Mouse (Mus musculus) heart, embryonic 16.5 days (tissue): ENCODE data around the gene Pde4a. TPM values are rescaled to one million over a fixed set of nuclear protein-coding genes. Genes with fewer than 3 reads are reported as not detected.

Experiments
- ATAC-seq: fragments of 200-750 bp; cut with Nextera tagmentation; replicated peaks from 2 replicates; pipeline ENCODE4 v1.8.0; 2017; ENCODE audit warnings: moderate number of reproducible peaks; ENCODE audit not compliant: insufficient read depth, low FRiP score; ENCODE audit errors: extremely low read depth
- H3K27ac ChIP-seq: fragments of 300-500 bp; sonication (generic); 2 replicates; pipeline ENCODE4 v1.5.1; 2014; ENCODE audit warnings: mild to moderate bottlenecking, low read length, control low read depth, moderate library complexity
- H3K27me3 ChIP-seq: fragments of 300-500 bp; sonication (generic); 2 replicates; pipeline ENCODE4 v1.6.1; 2014; ENCODE audit warnings: low read length, mixed read lengths; ENCODE audit not compliant: control insufficient read depth, insufficient read depth
- H3K36me3 ChIP-seq: fragments of 300-500 bp; sonication (generic); 2 replicates; pipeline ENCODE4 v1.6.1; 2014; ENCODE audit not compliant: control insufficient read depth, insufficient read depth
- H3K4me1 ChIP-seq: fragments of 300-500 bp; sonication (generic); 2 replicates; pipeline ENCODE4 v1.6.1; 2014; ENCODE audit warnings: low read length, mixed read lengths; ENCODE audit not compliant: control insufficient read depth, insufficient read depth
- H3K4me2 ChIP-seq: fragments of 300-500 bp; sonication (generic); 2 replicates; pipeline ENCODE4 v1.6.1; 2014; ENCODE audit warnings: low read depth, mild to moderate bottlenecking, control low read depth, low read length
- H3K4me3 ChIP-seq: fragments of 300-500 bp; sonication (generic); 2 replicates; pipeline ENCODE4 v1.5.1; 2014; ENCODE audit warnings: mild to moderate bottlenecking, control low read depth, low read length
- H3K9ac ChIP-seq: fragments of 300-500 bp; sonication (generic); 2 replicates; pipeline ENCODE4 v1.6.1; 2014; ENCODE audit warnings: low read length, control low read depth
- H3K9me3 ChIP-seq: fragments of 300-500 bp; sonication (generic); replicated peaks from 2 replicates; pipeline ENCODE4 v1.6.1; 2016; ENCODE audit warnings: low read length; ENCODE audit not compliant: control insufficient read depth
- WGBS: fragments of 180-500 bp; shearing (Covaris S2); extraction: QIAGEN DNeasy Blood & Tissue Kit; methylation state at CpG from one replicate; pipeline ENCODE4 v1.1.7; 2014; 5-methylcytosine and 5-hydroxymethylcytosine counted together
- polyA plus RNA-seq: library from polyadenylated mRNA; unstranded; fragments of >200 nt; fragmentation: Nextera tagmentation; extraction: Ambion mirVana; gene quantifications from 2 replicates; pipeline ENCODE4 v1.2.1, GENCODE M21; 2015

The Pde4a gene
- polyA plus RNA-seq, 1 experiment from 2014 or later, result 15.0 TPM

GRCm38 (mm10) chr9:21161209-21161909, 4.2 kb upstream of the Pde4a start:
- Histone ChIP-seq H3K4me3 (peak overlapping the region; percentile 78), H3K27me3 (peaks cover 32% of the 10 kb centered on the region), H3K9me3 (0 out of 2 replicates have a peak, but pooled peaks cover 4% of the 10 kb centered on the region), H3K4me2 (peak overlapping the region; percentile 90), H3K36me3 (no peaks in the 10 kb centered on the region), H3K9ac (peak overlapping the region; percentile 84), H3K4me1 (peaks cover 20% of the 10 kb centered on the region), H3K27ac (no peak overlapping the region)
- WGBS, result 1% methylated on average over 52 of the region's 52 CpGs
- peak; percentile 56; the same call in 1 of the 2 replicates for ATAC-seq

- Histone ChIP-seq H3K9ac (no peak overlapping the region), H3K4me3 (no peak overlapping the region)
These were observed 2.1 kb upstream of the Pde4a start for GRCm38 (mm10) chr9:21163086-21164050.

GRCm38 (mm10) chr9:21164072-21164471, 1.4 kb upstream of the Pde4a start:
- ATAC-seq, result no peak
- Histone ChIP-seq H3K9ac (peak overlapping the region; percentile 39), H3K36me3 (no peaks in the 10 kb centered on the region), H3K4me2 (peak overlapping the region; percentile 86), H3K9me3 (no peaks in the 10 kb centered on the region), H3K27ac (no peak overlapping the region), H3K4me3 (peak overlapping the region; percentile 41), H3K27me3 (peaks cover 38% of the 10 kb centered on the region), H3K4me1 (peaks cover 42% of the 10 kb centered on the region)
- 1% methylated on average over 26 of the region's 26 CpGs for WGBS

More at GRCm38 (mm10) chr9:21163086-21164050, 2.1 kb upstream of the Pde4a start:
- no peak for ATAC-seq
- no peaks in the 10 kb centered on the region for H3K9me3 ChIP-seq
- peaks cover 36% of the 10 kb centered on the region for H3K4me1 ChIP-seq
- H3K4me2 ChIP-seq, result no peak overlapping the region
- peaks cover 38% of the 10 kb centered on the region for H3K27me3 ChIP-seq
- no peak overlapping the region for H3K27ac ChIP-seq
- no peaks in the 10 kb centered on the region for H3K36me3 ChIP-seq
- 46% methylated on average over 11 of the region's 11 CpGs for WGBS

DNA sequence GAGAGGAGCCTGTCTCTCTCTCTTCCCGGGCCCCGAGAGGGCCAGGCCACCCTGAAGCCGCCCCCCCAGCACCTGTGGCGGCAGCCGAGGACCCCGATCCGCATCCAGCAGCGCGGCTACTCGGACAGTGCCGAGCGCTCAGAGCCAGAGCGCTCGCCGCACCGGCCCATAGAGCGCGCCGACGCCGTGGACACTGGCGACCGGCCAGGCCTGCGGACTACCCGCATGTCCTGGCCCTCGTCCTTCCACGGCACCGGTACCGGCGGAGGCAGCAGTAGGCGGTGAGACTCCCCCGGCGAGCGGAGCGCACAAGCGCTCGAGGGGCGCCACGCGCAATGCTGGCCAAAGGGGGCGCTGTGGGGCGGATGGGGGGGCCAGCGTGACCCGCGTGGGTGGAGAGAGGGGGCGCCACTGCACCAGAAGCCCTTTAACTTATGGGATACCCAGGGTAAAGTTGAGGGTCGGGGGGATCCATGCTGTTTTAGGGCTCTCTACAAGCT, 488 bp downstream of the Pde4a start:
- H3K36me3 ChIP-seq, result no peaks in the 10 kb centered on the region
- peaks cover 46% of the 10 kb centered on the region for H3K4me1 ChIP-seq
- no peaks in the 10 kb centered on the region for H3K9me3 ChIP-seq
- H3K9ac ChIP-seq, result peak overlapping the region; percentile 69
- peaks cover 38% of the 10 kb centered on the region for H3K27me3 ChIP-seq
- peak overlapping the region; percentile 56 for H3K4me3 ChIP-seq
- WGBS, result under 1% methylated on average over 47 of the region's 47 CpGs
- no peak overlapping the region for H3K27ac ChIP-seq
- peak overlapping the region; percentile 86 for H3K4me2 ChIP-seq
- no peak for ATAC-seq

DNA sequence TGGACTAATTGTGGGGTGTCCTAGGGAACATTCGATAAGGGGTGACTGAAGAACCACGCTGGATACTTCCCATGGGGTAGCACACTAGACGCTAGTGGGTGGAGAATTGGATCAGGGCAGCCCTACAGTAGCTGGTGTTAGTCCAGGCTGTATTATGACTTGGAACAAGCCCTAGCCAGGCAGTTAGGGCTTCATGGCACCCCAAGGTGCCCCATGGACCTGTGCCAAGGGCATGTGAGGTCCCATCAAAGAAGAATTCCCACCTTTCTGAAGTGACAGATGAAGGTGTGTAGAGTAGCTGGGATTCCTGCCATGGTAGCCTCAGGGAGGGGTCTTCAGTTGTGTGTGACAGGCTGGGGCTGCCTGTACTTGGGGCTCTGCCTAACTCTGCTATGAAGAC, 1.0 kb downstream of the Pde4a start:
- H3K27me3 ChIP-seq, result peaks cover 38% of the 10 kb centered on the region

GRCm38 (mm10) chr9:21167140-21168097, 1.9 kb downstream of the Pde4a start:
- no peak for ATAC-seq
- Histone ChIP-seq H3K36me3 (no peaks in the 10 kb centered on the region), H3K4me3 (peak overlapping the region; percentile 38), H3K9ac (peak overlapping the region; percentile 60), H3K4me1 (peaks cover 44% of the 10 kb centered on the region), H3K4me2 (peak overlapping the region; percentile 86), H3K27ac (peak overlapping the region; percentile 84), H3K9me3 (no peaks in the 10 kb centered on the region), H3K27me3 (peaks cover 36% of the 10 kb centered on the region)
- 42% methylated on average over 10 of the region's 10 CpGs for WGBS

More for the DNA sequence above, 1.0 kb downstream of the Pde4a start:
- WGBS, result 37% methylated on average over 3 of the region's 3 CpGs
- no peaks in the 10 kb centered on the region for H3K9me3 ChIP-seq
- no peaks in the 10 kb centered on the region for H3K36me3 ChIP-seq
- no peak overlapping the region; the same call in 1 of the 2 replicates for H3K27ac ChIP-seq
- ATAC-seq, result no peak
- H3K4me2 ChIP-seq, result peak overlapping the region; percentile 86
- peak overlapping the region; percentile 69; the same call in 1 of the 2 replicates for H3K9ac ChIP-seq
- H3K4me1 ChIP-seq, result peaks cover 45% of the 10 kb centered on the region
- H3K4me3 ChIP-seq, result peak overlapping the region; percentile 56

GRCm38 (mm10) chr9:21168161-21169123, 2.9 kb downstream of the Pde4a start:
- Histone ChIP-seq H3K4me3 (peak overlapping the region; percentile 38), H3K27me3 (peaks cover 30% of the 10 kb centered on the region), H3K4me1 (peaks cover 44% of the 10 kb centered on the region), H3K4me2 (peak overlapping the region; percentile 86), H3K9ac (peak overlapping the region; percentile 60), H3K27ac (peak overlapping the region; percentile 84), H3K36me3 (no peaks in the 10 kb centered on the region), H3K9me3 (no peaks in the 10 kb centered on the region)
- ATAC-seq, result peak; percentile 77
- 4% methylated on average over 30 of the region's 30 CpGs for WGBS
